Mouse (Mus musculus) retina, postnatal 1 day (tissue): ENCODE results near the gene 4930502E18Rik.
A peak's percentile ranks its signal among the peaks of the same experiment; 100 is the strongest.
"Not testable (repeated sequence)": the region's sequence is repeated elsewhere in the genome, so short reads cannot be mapped to it uniquely, and the experiment has no call there.

ENCODE experiments used
- DNase-seq: peaks from one replicate; pipeline ENCODE4 v3.0.0-alpha.2; 2012

4930502E18Rik gene

GRCm38 (mm10) chrX:53724596-53724995 lies at the start of gene 4930502E18Rik:
TSS of gene 4930502E18Rik (plus strand) at chrX:53724826.
- no peak for DNase-seq

- not testable (repeated sequence) for DNase-seq
Measured at GRCm38 (mm10) chrX:53676943-53677342, 47.7 kb upstream of the 4930502E18Rik start.

GRCm38 (mm10) chrX:53682650-53683049 lies 42.0 kb upstream of the 4930502E18Rik start:
- not testable (repeated sequence) for DNase-seq

- not testable (repeated sequence) for DNase-seq
Measured at GRCm38 (mm10) chrX:53684676-53685075, 40.0 kb upstream of the 4930502E18Rik start.

- DNase-seq = no peak
Measured at GRCm38 (mm10) chrX:53692065-53692464, 32.6 kb upstream of the 4930502E18Rik start.

- DNase-seq = no peak
Measured at GRCm38 (mm10) chrX:53693141-53693540, 31.5 kb upstream of the 4930502E18Rik start.

GRCm38 (mm10) chrX:53694008-53694777 lies 30.4 kb upstream of the 4930502E18Rik start:
- DNase-seq = no peak

- no peak for DNase-seq
Measured at GRCm38 (mm10) chrX:53699225-53699624, 25.4 kb upstream of the 4930502E18Rik start.

- no peak for DNase-seq
Measured at GRCm38 (mm10) chrX:53702673-53703072, 22.0 kb upstream of the 4930502E18Rik start.

- no peak for DNase-seq
Measured at GRCm38 (mm10) chrX:53715942-53716322, 8.7 kb upstream of the 4930502E18Rik start.

GRCm38 (mm10) chrX:53716323-53717182 lies 8.1 kb upstream of the 4930502E18Rik start:
- peak; percentile 82 for DNase-seq

GRCm38 (mm10) chrX:53728967-53729366 lies 4.3 kb downstream of the 4930502E18Rik start:
- DNase-seq = no peak

- no peak for DNase-seq
Measured at GRCm38 (mm10) chrX:53752851-53753250, 28.2 kb downstream of the 4930502E18Rik start.

GRCm38 (mm10) chrX:53757736-53758135 lies 33.1 kb downstream of the 4930502E18Rik start, which contains the start of gene 1700013H16Rik:
TSS of gene 1700013H16Rik (minus strand) at chrX:53757831.
- DNase-seq = no peak

GRCm38 (mm10) chrX:53776276-53776675 lies 51.6 kb downstream of the 4930502E18Rik start, which contains the start of gene Zfp36l3:
TSS of gene Zfp36l3 (minus strand) at chrX:53776394.
- no peak for DNase-seq
